Mouse (Mus musculus) hindbrain, postnatal 0 days (tissue): ENCODE measurements at regions not wholly inside any gene's neighbourhood (a gene's known extent, or its start where the extent isn't known, plus 50 kb on each side); places are given as distances from the start of the nearest gene placed in this dataset.

ENCODE experiments used
- ATAC-seq: fragments of 200-750 bp; cut with Nextera tagmentation; 2 replicates; pipeline ENCODE4 v1.8.0; 2017; ENCODE audit warnings: mild to moderate bottlenecking, moderate TSS enrichment, moderate library complexity
- DNase-seq: peaks from one replicate; pipeline ENCODE4 v3.0.0-alpha.2; 2015; ENCODE audit warnings: low spot score
- H3K27ac ChIP-seq: fragments of 300-500 bp; sonication (generic); 2 replicates; pipeline ENCODE4 v1.5.1; 2014; ENCODE audit warnings: mild to moderate bottlenecking
- H3K27me3 ChIP-seq: fragments of 300-500 bp; sonication (generic); 2 replicates; pipeline ENCODE4 v1.6.1; 2014; ENCODE audit warnings: low read length, mixed read lengths; ENCODE audit not compliant: insufficient read depth
- H3K36me3 ChIP-seq: fragments of 300-500 bp; sonication (generic); 2 replicates; pipeline ENCODE4 v1.6.1; 2014; ENCODE audit warnings: low read length, mixed read lengths; ENCODE audit not compliant: insufficient read depth
- H3K4me1 ChIP-seq: fragments of 300-500 bp; sonication (generic); 2 replicates; pipeline ENCODE4 v1.6.1; 2014; ENCODE audit warnings: antibody characterized with exemption, low read length, mixed read lengths; ENCODE audit not compliant: insufficient read depth
- H3K4me2 ChIP-seq: fragments of 300-500 bp; sonication (generic); 2 replicates; pipeline ENCODE4 v1.6.1; 2014; ENCODE audit warnings: low read depth, mild to moderate bottlenecking, low read length, moderate library complexity, mixed read lengths
- H3K4me3 ChIP-seq: fragments of 300-500 bp; sonication (generic); 2 replicates; pipeline ENCODE4 v1.5.1; 2014; ENCODE audit warnings: low read length
- H3K9ac ChIP-seq: fragments of 300-500 bp; sonication (generic); replicated peaks from 2 replicates; pipeline ENCODE4 v1.6.1; 2014; ENCODE audit warnings: mild to moderate bottlenecking, low read length, moderate library complexity, mixed read lengths
- H3K9me3 ChIP-seq: fragments of 300-500 bp; sonication (generic); 2 replicates; pipeline ENCODE4 v1.6.1; 2016; ENCODE audit warnings: low read length, mixed read lengths
- CTCF ChIP-seq: IDR thresholded peaks from 2 replicates; pipeline ENCODE4 v1.5.1; 2016; ENCODE audit warnings: antibody characterized with exemption, control low read depth, low read depth
- whole genome bisulfite sequencing: fragments of 180-500 bp; shearing (Covaris S2); extraction: QIAGEN DNeasy Blood & Tissue Kit; methylation state at CpG from one replicate; pipeline ENCODE4 v1.1.7; 2014; 5-methylcytosine and 5-hydroxymethylcytosine counted together

DNA sequence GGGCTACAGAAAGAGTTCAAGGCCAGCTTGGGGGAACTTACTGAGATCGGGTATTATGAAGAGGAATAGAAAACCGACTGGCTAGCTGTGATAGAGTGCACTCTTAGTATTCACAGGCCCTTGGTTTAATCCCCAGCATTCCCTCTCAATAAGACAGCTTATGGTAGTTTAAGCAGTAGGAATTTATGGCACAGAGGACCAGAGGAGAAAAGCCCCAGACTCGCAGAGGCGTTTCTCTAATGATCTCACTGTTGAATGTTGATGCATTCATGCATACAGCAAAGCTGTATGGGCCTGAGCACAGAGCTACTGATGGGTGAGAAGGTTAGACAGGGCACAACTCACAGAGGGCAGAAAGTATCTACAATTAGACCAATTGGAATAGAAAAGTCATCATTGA lies 132.7 kb upstream of the Mocs2 start:
- no peak overlapping the region for H3K4me2 ChIP-seq
- no peak overlapping the region for H3K27ac ChIP-seq
- WGBS: 66% methylated on average over 4 of the region's 4 CpGs
- DNase-seq (no peak), ATAC-seq (no peak)
- H3K27me3 ChIP-seq: no peaks in the 10 kb centered on the region
- no peak for TF ChIP-seq CTCF
- no peaks in the 10 kb centered on the region for H3K36me3 ChIP-seq
- no peaks in the 10 kb centered on the region for H3K9me3 ChIP-seq
- H3K9ac ChIP-seq: no peak overlapping the region
- no peaks in the 10 kb centered on the region for H3K4me1 ChIP-seq
- H3K4me3 ChIP-seq: no peak overlapping the region

DNA sequence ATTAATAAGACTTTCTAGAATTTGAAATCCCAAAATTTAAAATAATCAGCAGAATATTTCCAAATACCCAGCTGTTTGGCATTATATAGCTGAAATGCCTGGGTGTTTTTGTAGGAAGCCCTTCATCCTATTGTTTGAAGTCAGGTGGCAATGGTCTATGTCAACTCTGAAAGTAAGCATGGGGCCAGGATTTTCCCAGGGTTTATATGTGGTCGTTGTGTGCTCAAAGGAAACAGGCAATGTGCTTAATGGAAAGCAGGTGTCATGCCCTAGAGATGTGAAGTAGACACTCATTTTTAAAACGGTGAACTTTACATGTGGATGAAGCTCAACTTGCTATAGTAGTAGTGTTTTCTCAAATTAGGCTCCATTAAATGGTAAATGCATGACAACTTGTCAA lies 105.4 kb upstream of the Mocs2 start:
- Histone ChIP-seq H3K9me3 (no peaks in the 10 kb centered on the region; the same call in 1 of the 2 replicates), H3K27me3 (no peaks in the 10 kb centered on the region), H3K4me2 (no peak overlapping the region), H3K36me3 (no peaks in the 10 kb centered on the region), H3K4me3 (no peak overlapping the region), H3K9ac (no peak overlapping the region), H3K27ac (no peak overlapping the region), H3K4me1 (no peaks in the 10 kb centered on the region)
- no peak for TF ChIP-seq CTCF
- WGBS: 64% methylated on average over 2 of the region's 2 CpGs
- no peak for DNase-seq
- ATAC-seq: no peak

DNA sequence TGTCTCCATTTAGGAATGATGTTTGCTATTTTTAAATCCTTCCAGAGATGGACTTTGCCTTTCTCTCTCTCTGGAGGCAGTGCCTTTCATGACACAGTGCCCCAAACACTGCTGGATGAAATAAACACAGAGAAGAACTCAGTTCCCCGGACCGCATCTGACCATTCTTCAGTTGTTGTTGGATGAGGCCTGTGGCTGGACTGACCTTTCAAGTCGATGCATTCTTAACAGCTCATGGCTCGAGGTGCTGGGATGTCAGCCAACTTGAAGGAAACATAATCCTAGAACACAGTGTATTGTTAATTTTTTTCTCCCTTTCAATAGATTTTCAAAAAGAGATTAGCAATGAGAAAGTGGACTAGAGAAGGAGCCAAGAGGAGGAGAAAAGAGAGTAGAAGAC lies 98.3 kb upstream of the Mocs2 start:
- TF ChIP-seq CTCF: no peak
- DNase-seq: no peak

DNA sequence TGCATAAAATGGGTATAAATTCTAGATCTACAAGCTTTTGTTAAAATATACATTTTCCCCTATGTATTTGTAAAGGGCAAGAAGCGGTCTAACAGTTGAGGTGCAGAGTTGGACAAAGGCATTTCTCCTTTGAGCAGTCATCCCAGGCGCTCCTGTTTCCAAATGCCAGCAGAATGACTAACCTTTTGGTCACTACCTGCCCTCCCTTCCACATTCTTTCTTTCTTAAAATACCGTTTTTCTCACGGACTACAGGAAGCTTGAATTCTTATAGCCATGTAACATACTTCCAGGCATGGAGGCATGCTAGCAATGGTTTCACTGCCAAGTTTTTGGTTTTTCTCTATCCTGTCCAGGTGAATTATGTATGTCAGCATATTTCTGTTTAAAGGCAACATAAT lies 91.2 kb upstream of the Mocs2 start:
- Histone ChIP-seq H3K4me1 (no peaks in the 10 kb centered on the region), H3K4me2 (no peak overlapping the region), H3K4me3 (no peak overlapping the region), H3K9ac (no peak overlapping the region), H3K27me3 (no peaks in the 10 kb centered on the region), H3K27ac (no peak overlapping the region), H3K36me3 (no peaks in the 10 kb centered on the region), H3K9me3 (no peaks in the 10 kb centered on the region)
- TF ChIP-seq CTCF: no peak
- ATAC-seq (no peak), DNase-seq (no peak)
- 86% methylated on average over 4 of the region's 4 CpGs for WGBS

More for the DNA sequence above, 98.3 kb upstream of the Mocs2 start:
- Histone ChIP-seq H3K36me3 (no peaks in the 10 kb centered on the region), H3K4me3 (no peak overlapping the region), H3K27me3 (no peaks in the 10 kb centered on the region), H3K9me3 (no peaks in the 10 kb centered on the region; the same call in 1 of the 2 replicates), H3K9ac (no peak overlapping the region), H3K4me2 (no peak overlapping the region), H3K4me1 (no peaks in the 10 kb centered on the region), H3K27ac (no peak overlapping the region)
- WGBS: 61% methylated on average over 4 of the region's 4 CpGs
- no peak for ATAC-seq

DNA sequence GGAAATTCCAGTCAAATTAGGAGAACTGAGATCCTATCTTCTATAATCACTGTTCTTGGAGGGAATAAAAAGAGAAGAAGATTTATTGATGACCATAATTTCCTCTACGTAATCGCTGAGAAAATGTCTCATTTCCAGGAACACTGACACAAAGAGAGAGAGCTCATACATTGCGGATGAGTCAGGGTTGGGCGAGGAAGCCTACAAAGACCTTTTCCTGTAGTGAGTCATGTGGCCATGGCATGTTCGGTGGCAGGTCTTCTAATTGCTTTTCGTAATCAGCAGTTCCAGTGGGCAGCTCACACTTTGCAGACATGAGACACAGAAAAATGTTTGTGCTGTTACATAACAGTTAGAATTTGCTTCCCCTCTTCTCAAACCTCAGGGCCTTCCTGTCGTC lies 83.0 kb upstream of the Mocs2 start:
- Histone ChIP-seq H3K27me3 (no peaks in the 10 kb centered on the region), H3K9me3 (no peaks in the 10 kb centered on the region), H3K27ac (no peak overlapping the region), H3K36me3 (no peaks in the 10 kb centered on the region), H3K9ac (no peak overlapping the region), H3K4me3 (no peak overlapping the region), H3K4me1 (no peaks in the 10 kb centered on the region), H3K4me2 (no peak overlapping the region)
- 92% methylated on average over 7 of the region's 7 CpGs for WGBS
- no peak for ATAC-seq
- TF ChIP-seq CTCF: no peak
- no peak for DNase-seq

DNA sequence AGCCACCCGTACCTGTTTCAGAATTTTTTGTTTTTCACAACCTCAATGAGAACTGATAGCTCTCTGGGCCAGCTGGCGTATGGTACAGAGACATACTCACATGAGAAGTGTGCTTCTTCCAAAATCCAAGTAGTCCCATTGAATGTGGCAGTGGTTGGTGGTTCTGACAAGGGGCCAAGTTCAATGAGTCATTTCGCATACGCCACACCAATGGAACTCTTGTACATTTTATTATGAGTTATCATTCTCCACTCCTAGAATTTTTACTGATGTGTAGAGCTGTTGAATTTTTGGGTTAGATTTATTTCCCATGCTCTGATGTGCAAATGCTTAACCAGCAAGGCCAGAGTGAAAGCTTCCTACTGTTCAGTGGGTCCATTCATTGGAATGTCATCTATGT lies 82.0 kb upstream of the Mocs2 start:
- ATAC-seq (no peak), DNase-seq (no peak)
- no peak for TF ChIP-seq CTCF
- 90% methylated on average over 4 of the region's 4 CpGs for WGBS
- Histone ChIP-seq H3K9ac (no peak overlapping the region), H3K27ac (no peak overlapping the region), H3K27me3 (no peaks in the 10 kb centered on the region), H3K9me3 (no peaks in the 10 kb centered on the region), H3K4me3 (no peak overlapping the region), H3K4me1 (no peaks in the 10 kb centered on the region), H3K36me3 (no peaks in the 10 kb centered on the region), H3K4me2 (no peak overlapping the region)

DNA sequence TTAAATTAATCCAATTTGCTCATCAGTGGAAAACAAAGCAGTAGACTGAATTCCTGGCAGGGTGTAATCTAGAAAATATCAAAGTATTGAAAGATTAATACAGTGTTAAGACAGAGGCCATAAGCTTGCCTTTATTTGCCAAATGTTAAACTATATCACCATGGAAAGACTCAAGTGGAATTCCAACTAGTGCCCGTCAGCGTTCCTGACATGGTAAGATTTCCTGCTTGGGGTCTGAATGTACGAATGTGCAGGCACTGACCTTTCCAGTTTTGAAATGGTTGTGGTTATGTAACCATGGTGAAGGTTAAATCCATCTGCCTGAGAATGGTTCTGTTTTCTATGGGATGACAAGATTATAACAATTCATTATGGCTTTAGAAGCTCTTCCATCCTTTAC lies 75.5 kb upstream of the Mocs2 start:
- Histone ChIP-seq H3K36me3 (no peaks in the 10 kb centered on the region), H3K4me2 (no peak overlapping the region), H3K4me1 (no peaks in the 10 kb centered on the region), H3K27me3 (no peaks in the 10 kb centered on the region), H3K9me3 (no peaks in the 10 kb centered on the region), H3K27ac (no peak overlapping the region), H3K9ac (no peak overlapping the region), H3K4me3 (no peak overlapping the region)
- no peak for TF ChIP-seq CTCF
- DNase-seq: no peak
- 52% methylated on average over 3 of the region's 3 CpGs for WGBS
- ATAC-seq: no peak
